Mouse (Mus musculus) heart, adult 2 months (tissue): ENCODE results near the gene Mov10l1. TPM values are rescaled to one million over a fixed set of nuclear protein-coding genes. Genes with fewer than 3 reads are reported as not detected.
A peak's percentile ranks its signal among the peaks of the same experiment; 100 is the strongest.

Experiments used
- DNase-seq, 2 experiments: peaks; one replicate each; pipeline ENCODE4 v3.0.0; 2021
- H3K27ac ChIP-seq: fragments of 200-600 bp; 2 replicates; pipeline ENCODE4 v1.8.1; 2022
- H3K27me3 ChIP-seq: fragments of 200-500 bp; 2 replicates; pipeline ENCODE4 v1.6.1; 2012; ENCODE audit warnings: mild to moderate bottlenecking, low read length, inconsistent platforms, mixed read lengths; ENCODE audit not compliant: control insufficient read depth, insufficient read depth
- H3K36me3 ChIP-seq: fragments of 200-500 bp; 2 replicates; pipeline ENCODE4 v1.6.1; 2012; ENCODE audit warnings: low read length, inconsistent platforms; ENCODE audit not compliant: control insufficient read depth, insufficient read depth
- H3K4me1 ChIP-seq: fragments of 200-500 bp; 2 replicates; pipeline ENCODE4 v1.6.1; 2011; ENCODE audit warnings: low read length; ENCODE audit not compliant: control insufficient read depth, insufficient read depth
- H3K4me3 ChIP-seq: fragments of 200-600 bp; 2 replicates; pipeline ENCODE4 v1.8.1; 2022
- H3K79me2 ChIP-seq: fragments of 200-500 bp; replicated peaks from 2 replicates; pipeline ENCODE4 v1.6.1; 2012; ENCODE audit warnings: mild to moderate bottlenecking, inconsistent platforms, low read length, moderate library complexity, mixed read lengths; ENCODE audit not compliant: control insufficient read depth, insufficient read depth
- H3K9ac ChIP-seq: fragments of 200-500 bp; 2 replicates; pipeline ENCODE4 v1.6.1; 2012; ENCODE audit warnings: low read depth, mild to moderate bottlenecking, control low read depth, inconsistent platforms, low read length, mixed read lengths
- CTCF ChIP-seq: fragments of 200-600 bp; IDR thresholded peaks from 2 replicates; pipeline ENCODE4 v1.8.1; 2022; ENCODE audit warnings: antibody characterized with exemption, mild to moderate bottlenecking, moderate library complexity
- EP300 ChIP-seq: fragments of 200-500 bp; IDR thresholded peaks from 2 replicates; pipeline ENCODE4 v1.6.1; 2011; ENCODE audit warnings: low read depth, low read length, control low read depth; ENCODE audit not compliant: insufficient read depth
- POLR2A ChIP-seq: fragments of 200-500 bp; IDR thresholded peaks from 2 replicates; pipeline ENCODE4 v1.6.1; 2011; ENCODE audit warnings: mild to moderate bottlenecking, low read depth, low read length, control low read depth; ENCODE audit not compliant: insufficient read depth
- WGBS: fragments of 180-500 bp; shearing (Covaris S2); methylation state at CpG from one replicate; pipeline ENCODE4 v1.1.7; 2018; 5-methylcytosine and 5-hydroxymethylcytosine counted together
- intact Hi-C: fragments of 180-260 bp; cut with DNase I; formaldehyde crosslinking; loops from one replicate; pipeline ENCODE4 v1.15.1; 2025
- polyA plus RNA-seq: library from polyadenylated mRNA; depleted of rRNA; stranded (reverse); fragments of >200 nt; gene quantifications from 2 replicates; pipeline ENCODE4 v1.2.3, GENCODE M21; 2012
- total RNA-seq, 2 experiments: library from RNA; stranded (reverse); gene quantifications; 2 replicates each; pipeline ENCODE4 v1.2.3; 2021

Gene Mov10l1
- total and polyA plus RNA-seq, 3 experiments = 51.7 to 107 (median 96.4) TPM

DNA sequence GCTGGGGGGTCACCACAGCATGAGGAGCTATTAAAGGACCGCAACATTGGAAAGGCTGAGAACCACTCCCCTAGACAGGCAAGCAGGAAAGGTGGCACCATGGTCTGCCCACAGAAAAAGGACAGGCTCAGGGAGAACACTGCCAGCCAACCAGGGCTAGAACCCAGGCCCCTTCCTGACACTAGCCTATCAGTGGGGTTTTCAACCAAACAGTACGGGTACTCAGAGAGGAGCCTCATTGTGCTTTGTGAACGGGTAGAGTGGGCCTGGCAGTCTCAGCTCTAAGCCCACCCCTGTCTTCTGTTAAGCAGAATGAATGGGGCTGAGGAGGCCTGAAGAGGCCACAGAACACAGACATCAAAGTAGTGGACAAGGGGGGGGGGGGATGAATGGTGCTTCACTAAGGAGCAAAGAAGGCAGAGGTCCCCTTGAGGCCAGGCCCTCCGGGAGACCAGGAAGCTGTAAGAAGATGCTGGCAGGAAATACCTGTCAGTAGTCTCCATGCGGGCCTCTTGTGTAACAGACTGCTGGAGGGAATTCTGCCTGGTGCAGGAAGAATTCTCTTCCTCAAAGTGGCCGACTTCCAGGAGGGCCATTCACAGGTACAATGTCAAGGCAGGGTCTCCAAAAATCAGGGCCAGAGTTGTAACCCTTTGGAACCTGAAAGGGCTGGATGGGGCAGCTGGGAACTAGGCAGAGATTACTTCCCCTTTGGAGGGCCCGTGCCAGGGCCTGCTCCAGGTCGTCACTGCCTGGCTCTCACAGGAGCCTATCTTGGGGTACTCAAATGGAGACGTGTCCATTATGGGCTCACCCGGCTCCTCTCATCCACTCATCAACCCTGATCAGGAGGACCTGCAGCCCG is 92.1 kb downstream of the Mov10l1 start, which contains the start of gene Trabd:
Trabd (plus strand) TSS at position 512 of the 865 bp plus-strand sequence.
- peaks cover 13% of the 10 kb centered on the region for H3K4me1 ChIP-seq
- no peaks in the 10 kb centered on the region for H3K27me3 ChIP-seq
- WGBS = 14% methylated on average over 11 of the region's 11 CpGs
- peak in 1 of 2 experiments; percentile 43 for DNase-seq
- no peaks in the 10 kb centered on the region; the same call in 1 of the 2 replicates for H3K36me3 ChIP-seq
- peak within 1 kb of the TSS; percentile 74 for H3K4me3 ChIP-seq
- TF ChIP-seq EP300 = no peak
- TF ChIP-seq CTCF = no peak
- no peak for TF ChIP-seq POLR2A
- peak within 1 kb of the TSS; percentile 79 for H3K9ac ChIP-seq
- peaks cover 2% of the 10 kb centered on the region; the same call in 1 of the 2 replicates for H3K79me2 ChIP-seq
- intact Hi-C loops = loop anchor here (1.0 to 10.0 kb wide), 3 partner anchors 55 to 250 kb away; partner anchors contain the start of gene Ppp6r2
- peak within 1 kb of the TSS; percentile 98 for H3K27ac ChIP-seq

DNA sequence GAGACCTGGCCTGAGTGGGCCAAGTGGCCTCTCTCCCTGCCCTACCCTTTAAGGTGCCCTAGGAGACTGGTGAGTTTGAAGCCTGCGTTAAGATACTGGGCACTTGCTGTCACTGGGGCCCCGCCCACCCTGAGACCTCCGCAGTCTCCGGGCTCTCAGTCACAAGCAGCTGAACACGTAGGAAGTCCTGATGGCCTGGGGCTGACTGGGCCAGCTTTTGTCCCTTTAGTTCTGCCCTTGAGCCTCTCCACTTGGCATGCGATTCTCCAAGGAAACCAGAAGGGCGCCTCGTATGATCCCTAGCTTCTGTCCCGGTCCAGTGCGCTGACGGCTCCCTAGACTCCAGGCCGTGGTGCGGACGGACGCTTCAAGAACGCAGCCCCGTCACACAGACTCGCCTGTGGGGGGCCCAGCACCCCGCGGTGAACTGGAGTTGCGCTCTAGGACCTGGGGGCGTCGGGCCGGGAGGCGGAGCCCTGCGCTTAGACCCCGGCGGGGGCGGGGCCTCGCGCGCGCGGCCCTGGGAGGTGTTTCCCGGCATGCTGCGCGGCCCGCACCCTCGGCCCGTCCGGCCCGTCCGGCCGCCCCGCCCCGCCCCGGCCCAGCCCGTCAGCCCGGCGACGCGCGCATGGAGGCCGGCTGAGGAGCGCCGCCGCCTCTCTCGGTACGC is 92.9 kb downstream of the Mov10l1 start:
- under 1% methylated on average over 49 of the region's 59 CpGs for WGBS
- Histone ChIP-seq H3K79me2 (peaks cover 2% of the 10 kb centered on the region; the same call in 1 of the 2 replicates), H3K4me3 (peak overlapping the region; percentile 74), H3K27ac (peak overlapping the region; percentile 98), H3K36me3 (no peaks in the 10 kb centered on the region; the same call in 1 of the 2 replicates), H3K27me3 (no peaks in the 10 kb centered on the region), H3K9ac (peak overlapping the region; percentile 79), H3K4me1 (peaks cover 13% of the 10 kb centered on the region)
- DNase-seq = peak; percentile 92 to 93
- TF ChIP-seq CTCF (peak; percentile 43), POLR2A (peak; percentile 80), EP300 (no peak; the same call in 1 of the 2 replicates)
- intact Hi-C loops = loop anchor here (1.0 to 10.0 kb wide), 4 partner anchors 14 to 251 kb away; partner anchors contain the start of genes Ppp6r2 and Selenoo

DNA sequence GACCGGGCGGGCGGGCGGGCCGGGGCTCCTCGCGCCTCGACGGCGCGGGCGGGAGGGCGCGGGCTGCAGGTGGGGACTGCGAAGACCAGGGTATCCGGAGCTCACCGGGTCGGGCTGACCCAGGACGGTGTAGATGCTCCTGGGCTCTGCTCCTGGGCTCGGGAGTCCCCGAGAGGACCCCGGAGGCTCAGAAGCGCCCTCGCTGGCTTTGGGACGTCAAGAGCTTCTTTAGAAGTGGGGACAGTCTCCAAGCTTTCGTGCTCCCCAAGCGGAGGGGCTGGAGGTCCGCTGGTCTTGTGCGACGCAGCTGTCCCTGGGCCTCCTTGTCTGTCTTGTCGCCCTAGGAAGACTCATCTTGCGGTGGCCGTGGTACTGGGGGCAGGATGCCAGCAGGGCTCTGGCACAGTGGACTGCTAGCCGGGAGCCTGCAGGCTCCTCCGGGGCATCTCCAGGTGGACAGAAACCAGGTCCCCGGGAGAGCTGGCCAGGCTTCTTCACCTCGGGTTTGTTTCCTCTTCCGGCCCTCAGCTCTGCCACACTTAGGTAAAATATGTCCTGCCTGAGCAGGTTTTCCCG is 93.5 kb downstream of the Mov10l1 start:
- Histone ChIP-seq H3K27me3 (no peaks in the 10 kb centered on the region), H3K9ac (peak overlapping the region; percentile 93), H3K4me3 (peak overlapping the region; percentile 74), H3K4me1 (peaks cover 13% of the 10 kb centered on the region), H3K27ac (peak overlapping the region; percentile 91), H3K79me2 (peaks cover 2% of the 10 kb centered on the region; the same call in 1 of the 2 replicates), H3K36me3 (no peaks in the 10 kb centered on the region; the same call in 1 of the 2 replicates)
- DNase-seq = peak in 1 of 2 experiments; percentile 65
- under 1% methylated on average over 35 of the region's 39 CpGs for WGBS
- TF ChIP-seq CTCF = no peak
- TF ChIP-seq EP300 = no peak
- intact Hi-C loops = loop anchor here (1.0 to 10.0 kb wide), 2 partner anchors 13 to 251 kb away; partner anchors contain the start of gene Selenoo

DNA sequence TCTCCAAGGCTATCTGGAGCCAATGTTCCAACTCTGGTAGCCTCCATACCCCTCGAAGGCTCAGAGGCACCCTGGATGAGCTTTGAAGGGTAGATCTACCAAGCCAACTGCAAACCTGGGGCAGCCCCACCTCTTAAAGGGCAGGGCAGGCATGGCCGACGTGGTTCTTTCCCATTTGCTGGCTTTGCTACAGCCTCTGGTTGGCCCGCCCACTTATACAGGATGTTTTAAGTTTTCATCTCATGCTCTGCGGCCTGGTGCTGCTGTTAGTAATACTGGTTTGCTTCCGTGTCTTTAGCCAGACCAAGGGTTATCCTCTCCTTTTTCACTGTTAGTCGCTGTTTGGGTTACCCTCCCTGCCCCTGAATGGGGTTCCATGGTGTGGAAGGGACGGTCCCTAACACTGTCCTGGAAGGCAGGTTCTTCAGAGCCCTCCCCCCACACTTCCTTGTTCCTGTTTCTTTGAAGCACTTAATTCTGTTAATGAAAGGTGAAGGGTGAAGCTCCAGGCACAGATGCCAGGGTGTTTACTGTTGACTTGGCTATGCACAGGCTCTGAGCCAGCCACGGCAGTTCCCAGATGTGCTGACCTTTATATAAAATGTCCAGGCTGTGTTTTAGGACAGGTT is 95.6 kb downstream of the Mov10l1 start:
- H3K36me3 ChIP-seq = no peaks in the 10 kb centered on the region; the same call in 1 of the 2 replicates
- peak overlapping the region; percentile 12 for H3K9ac ChIP-seq
- 24% methylated on average over 9 of the region's 9 CpGs for WGBS
- peaks cover 3% of the 10 kb centered on the region; the same call in 1 of the 2 replicates for H3K79me2 ChIP-seq
- H3K27me3 ChIP-seq = no peaks in the 10 kb centered on the region
- H3K4me3 ChIP-seq = 0 out of 2 replicates have a peak overlapping the region, but pooled peaks have one; percentile 11
- intact Hi-C loops = loop anchor here (10.0 kb wide), 1 partner anchor 254 kb away; no protein-coding TSS in a partner anchor
- TF ChIP-seq CTCF (no peak), POLR2A (0 out of 2 replicates have a peak, but pooled peaks have one; percentile 24), EP300 (no peak)
- peak; percentile 48 to 68 for DNase-seq
- H3K27ac ChIP-seq = peak overlapping the region; percentile 36
- peaks cover 13% of the 10 kb centered on the region for H3K4me1 ChIP-seq

DNA sequence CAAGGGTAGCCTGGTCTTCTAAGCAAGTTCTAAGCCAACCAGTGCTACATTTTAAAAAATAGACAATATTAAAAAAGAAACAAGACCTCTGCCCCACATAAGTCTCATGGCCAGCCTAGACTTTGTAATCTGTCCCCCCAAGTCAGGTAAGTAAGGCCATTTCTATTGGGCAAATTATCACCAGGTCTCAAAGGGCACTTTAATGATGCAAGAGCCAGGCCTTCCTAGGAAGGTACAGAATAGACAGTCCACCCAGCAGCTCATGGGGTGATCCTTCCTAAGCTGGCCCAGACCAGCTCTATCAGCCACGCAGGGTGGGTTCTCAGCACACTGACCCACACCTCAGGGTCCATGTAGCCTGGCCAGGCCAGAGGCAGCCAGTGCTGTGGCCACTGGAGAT is 101.2 kb downstream of the Mov10l1 start:
- H3K79me2 ChIP-seq = 0 out of 2 replicates have a peak, but pooled peaks cover 1% of the 10 kb centered on the region
- WGBS = 97% methylated on average over 1 of the region's 1 CpGs
- no peak for TF ChIP-seq EP300
- no peak for TF ChIP-seq CTCF
- TF ChIP-seq POLR2A = no peak
- H3K9ac ChIP-seq = no peak overlapping the region
- no peak overlapping the region for H3K27ac ChIP-seq
- intact Hi-C loops = no loop called here
- no peak for DNase-seq
- no peaks in the 10 kb centered on the region for H3K36me3 ChIP-seq
- H3K27me3 ChIP-seq = no peaks in the 10 kb centered on the region
- no peak overlapping the region for H3K4me3 ChIP-seq
- no peaks in the 10 kb centered on the region; the same call in none of the 2 replicates for H3K4me1 ChIP-seq
